Mouse (Mus musculus) gastrocnemius, adult 18-20 months (tissue): ENCODE measurements around the gene Tex19.1. TPM values are rescaled to one million over a fixed set of nuclear protein-coding genes. Genes with fewer than 3 reads are reported as not detected.
"Not testable (repeated sequence)": the region's sequence is repeated elsewhere in the genome, so short reads cannot be mapped to it uniquely, and the experiment has no call there.

Experiments
- DNase-seq: peaks from one replicate; pipeline ENCODE4 v3.0.0; 2021; ENCODE audit warnings: low spot score
- long read RNA-seq, 2 experiments: library from polyadenylated mRNA; stranded (forward); transcript quantifications; one replicate each; pipeline ENCODE4 v2.0.0; 2021
- total RNA-seq, 2 experiments: library from RNA; stranded (reverse); gene quantifications; 2 replicates each; pipeline ENCODE4 v1.2.3; 2021

Gene Tex19.1
- not detected for total RNA-seq
- long read RNA-seq, experiment 1 = 0 reads
- long read RNA-seq, experiment 2, partial matches to known transcripts = 0 of 1 reads
- long read RNA-seq, experiment 2, other reads (novel, unspliced or antisense) = 0 of 1 reads

GRCm38 (mm10) chr11:121145865-121146264 lies at the start of gene Tex19.1:
Gene Tex19.1 (plus strand): TSS chr11:121146143.
- DNase-seq = no peak

DNA sequence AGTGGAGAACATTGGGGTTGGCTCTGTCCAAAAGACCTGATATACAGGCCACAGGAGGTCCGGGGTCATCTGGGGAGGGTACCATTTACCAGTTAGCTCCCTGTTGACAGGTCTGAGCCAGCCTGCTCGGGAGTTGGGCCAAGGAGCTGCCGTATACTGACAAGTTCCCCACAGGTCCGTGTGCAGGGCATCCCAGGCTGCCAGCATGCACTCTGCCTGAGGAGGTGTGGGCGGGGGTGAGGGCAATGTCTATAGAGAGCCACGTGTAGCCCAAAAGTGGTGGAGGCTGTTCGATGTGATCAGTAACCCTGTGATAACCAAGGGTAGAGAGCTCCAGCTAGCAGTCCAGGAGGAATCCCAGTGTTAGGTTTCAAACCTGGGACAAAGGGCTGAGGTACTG lies 46.2 kb upstream of the Tex19.1 start:
- no peak for DNase-seq

- no peak for DNase-seq
Measured at GRCm38 (mm10) chr11:121100692-121101091, 45.3 kb upstream of the Tex19.1 start.

DNA sequence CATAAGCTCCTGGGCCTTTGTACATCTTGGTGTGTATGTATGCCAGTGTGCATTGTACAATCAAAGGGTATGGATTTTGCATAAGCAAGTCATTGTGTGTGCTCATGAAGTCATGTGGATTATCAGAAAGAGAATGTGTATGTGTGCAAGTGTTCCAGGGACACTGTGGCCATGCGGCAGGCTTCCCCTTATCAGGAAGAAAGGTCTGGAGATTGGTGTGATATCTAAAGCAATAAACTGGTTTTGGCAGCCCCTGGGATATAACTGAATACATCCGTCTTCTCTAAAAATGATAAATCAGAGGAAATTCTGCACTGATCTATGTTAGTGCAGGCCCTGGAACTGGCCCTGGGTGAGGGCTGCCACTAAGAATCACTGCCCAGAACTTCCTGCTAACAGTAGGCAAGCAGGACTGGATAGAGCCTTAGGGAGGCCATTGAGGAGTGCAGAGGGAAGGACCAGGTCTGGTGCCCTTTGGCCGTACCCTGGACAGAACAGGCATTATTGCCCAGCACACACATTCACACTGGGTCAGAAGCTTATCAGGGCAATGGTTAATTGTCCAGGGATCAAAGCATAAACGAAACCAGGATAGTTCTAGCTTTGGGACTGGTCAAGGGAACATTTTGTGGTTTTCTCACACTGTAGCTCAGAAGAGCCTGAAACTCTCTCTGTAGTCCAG lies 44.7 kb upstream of the Tex19.1 start:
- no peak for DNase-seq

GRCm38 (mm10) chr11:121107242-121107641 lies 38.7 kb upstream of the Tex19.1 start:
- DNase-seq = not testable (repeated sequence)

DNA sequence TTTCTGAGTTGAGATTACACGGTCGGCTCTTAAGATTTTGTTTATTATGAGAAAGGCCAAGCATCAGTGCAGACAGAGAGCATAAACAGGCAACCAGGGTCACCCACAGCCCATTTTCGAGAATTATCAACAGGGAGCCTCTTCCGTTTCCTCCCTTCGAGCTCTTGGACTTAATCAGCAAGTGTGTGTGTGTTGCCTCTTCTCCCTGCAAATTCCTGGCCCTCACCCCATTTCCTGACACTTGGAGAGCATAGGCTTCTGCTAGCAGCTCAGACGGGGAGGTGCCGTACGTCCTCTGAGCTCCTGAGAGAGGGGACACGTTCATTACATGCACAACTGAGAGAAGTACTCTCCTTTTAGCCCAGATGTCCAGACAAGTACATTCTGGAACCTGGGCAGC lies 37.9 kb upstream of the Tex19.1 start:
- no peak for DNase-seq

DNA sequence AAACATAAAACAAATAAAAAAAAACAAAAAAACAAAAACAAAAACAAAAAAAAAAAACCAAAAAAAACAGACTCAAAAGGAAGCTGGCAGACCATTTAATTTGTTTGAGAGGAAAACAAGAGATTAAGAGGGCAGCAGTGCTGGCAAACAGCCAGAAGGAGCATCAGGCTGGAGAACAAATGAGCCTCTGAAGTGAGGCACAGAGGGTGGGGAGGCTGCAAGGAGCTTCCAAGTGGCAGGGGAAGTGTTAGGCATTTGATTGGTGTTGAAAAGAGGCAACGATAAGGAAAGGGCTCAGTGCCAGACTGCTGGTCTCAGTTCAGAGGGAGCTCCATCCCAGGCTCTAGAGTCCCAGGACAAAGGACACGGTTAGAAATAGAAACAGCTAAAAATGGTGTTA lies 36.0 kb upstream of the Tex19.1 start:
- DNase-seq = no peak

DNA sequence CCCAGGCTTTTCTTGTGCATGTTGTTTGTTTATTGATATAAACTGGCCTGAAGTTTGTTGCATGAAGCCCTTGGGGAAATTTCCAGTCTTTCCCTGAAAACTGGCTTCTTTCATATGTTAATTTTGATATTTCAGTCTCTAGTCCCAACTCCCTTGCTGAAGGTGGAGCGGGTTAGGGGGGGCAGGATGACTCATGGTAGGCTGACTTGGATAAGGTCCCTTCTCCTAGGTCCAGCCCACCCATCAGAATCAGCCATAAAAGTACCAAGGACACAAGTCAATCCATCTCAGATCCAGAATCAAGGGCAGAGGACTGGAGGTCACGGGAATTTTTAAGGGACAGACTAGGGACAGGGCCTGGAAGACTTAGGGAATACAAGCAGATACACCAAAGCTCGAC lies 34.9 kb upstream of the Tex19.1 start:
- DNase-seq = no peak

DNA sequence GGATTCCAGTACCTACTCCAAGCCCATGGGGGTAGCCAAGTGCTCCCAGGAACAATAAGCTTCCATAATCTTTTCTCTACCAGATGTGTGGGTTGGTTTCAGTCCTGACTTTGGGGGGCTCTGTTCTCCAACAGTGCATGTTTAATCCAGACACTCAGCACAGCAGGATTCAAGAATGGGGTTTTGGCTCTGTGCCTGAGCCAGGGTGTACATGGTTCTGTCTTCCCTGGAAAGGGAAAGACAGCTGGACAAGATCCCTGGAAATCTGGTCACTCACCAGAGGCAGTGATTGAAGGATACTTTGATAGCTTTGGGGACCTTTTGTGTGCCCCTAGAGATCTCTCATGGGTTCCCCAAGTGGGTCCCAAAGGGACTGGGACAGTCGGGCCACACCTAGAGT lies 34.3 kb upstream of the Tex19.1 start:
- no peak for DNase-seq

DNA sequence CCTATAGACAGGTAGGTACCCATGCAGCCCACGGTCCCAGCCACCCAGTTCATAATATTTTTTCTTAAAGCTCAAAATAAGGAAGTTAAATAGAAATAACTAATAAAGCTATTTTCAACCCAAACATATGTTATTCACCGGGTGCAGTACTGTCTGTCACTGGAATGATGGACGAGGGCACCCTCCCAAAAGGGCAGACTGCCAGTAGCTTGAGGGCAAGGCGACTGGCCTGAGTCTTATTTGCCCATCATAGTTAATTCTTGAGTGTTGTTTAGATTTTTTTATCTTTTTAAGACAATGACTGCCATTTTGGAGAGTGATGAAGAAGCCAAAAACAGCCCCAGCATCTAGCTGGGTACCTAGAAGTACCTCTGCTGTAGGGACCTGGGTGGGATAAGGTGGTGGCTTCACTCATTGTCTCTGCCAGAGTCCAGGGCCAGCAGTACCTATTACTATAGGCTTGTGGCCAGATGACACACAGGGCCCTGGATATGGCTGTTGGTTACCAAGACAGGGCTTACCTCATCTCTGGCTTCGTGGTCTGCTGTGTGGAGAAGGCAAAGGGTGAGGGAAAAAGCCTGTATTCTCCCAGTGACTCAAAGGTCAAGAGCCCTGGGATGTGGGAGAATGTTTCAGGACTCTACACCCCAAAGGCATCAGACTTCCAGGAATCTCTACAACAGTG lies 33.7 kb upstream of the Tex19.1 start:
- DNase-seq = no peak

DNA sequence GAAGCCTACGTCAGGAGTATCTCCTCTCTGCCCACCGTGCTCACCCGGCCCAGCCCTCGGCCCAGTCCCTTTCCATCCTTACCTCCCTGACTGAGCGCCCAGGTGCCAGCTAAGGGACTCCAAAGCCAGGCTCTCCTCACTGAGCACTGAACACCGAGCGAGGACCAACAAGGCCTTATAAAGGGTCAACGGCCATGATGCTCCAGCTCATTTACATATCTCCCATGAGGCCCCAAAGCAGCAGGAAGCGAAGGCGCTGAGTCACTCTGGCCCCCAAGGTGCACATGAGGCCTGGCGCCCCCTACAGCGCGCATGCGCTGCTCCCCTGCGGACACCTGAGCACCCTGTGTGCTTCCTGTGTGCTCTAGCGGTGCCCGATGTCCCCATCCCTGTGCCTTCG lies 27.8 kb upstream of the Tex19.1 start:
- no peak for DNase-seq

DNA sequence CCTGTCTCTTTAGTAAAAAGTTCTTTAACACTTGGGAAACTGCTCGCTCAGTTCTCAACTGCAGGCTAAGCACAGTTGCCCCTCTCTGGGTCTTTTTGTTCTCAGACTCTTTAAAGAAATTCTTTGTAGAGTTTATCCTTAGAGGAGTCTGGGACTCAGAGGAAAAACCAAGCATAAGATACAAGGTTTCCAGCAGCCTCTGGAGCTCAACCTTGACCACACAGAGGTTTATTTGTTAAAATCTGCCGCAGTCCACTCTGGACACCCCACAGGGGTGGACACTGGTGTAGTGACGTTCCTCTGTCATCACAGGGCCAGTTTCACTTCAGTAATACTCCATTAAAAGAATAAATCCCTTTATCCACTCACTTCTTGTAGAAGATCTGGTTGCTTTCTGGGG lies 27.4 kb upstream of the Tex19.1 start, which contains the start of gene Tex19.2:
Gene Tex19.2 (minus strand): TSS at position 101 of the 400 bp plus-strand sequence.
- DNase-seq = no peak

DNA sequence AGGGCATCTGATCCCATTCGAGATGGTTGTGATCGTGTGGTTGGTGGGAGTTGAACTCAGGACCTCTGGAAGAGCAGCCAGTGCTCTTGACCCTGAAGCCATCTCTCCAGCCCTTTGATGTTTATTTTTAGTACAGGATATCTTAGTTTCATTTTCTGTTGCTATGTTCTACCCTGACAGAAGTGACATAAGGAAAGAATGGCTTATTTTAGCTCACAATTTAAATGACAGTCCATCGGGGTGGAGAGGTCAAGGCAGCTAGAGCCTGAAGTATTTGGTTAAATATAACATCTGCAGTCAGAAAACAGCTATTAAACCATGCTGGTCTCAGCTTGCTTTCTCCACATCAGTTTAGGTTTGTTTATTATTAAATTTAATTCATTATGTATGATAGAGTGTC lies 24.8 kb upstream of the Tex19.1 start:
- no peak for DNase-seq

GRCm38 (mm10) chr11:121122024-121122670 lies 23.8 kb upstream of the Tex19.1 start:
- no peak for DNase-seq

DNA sequence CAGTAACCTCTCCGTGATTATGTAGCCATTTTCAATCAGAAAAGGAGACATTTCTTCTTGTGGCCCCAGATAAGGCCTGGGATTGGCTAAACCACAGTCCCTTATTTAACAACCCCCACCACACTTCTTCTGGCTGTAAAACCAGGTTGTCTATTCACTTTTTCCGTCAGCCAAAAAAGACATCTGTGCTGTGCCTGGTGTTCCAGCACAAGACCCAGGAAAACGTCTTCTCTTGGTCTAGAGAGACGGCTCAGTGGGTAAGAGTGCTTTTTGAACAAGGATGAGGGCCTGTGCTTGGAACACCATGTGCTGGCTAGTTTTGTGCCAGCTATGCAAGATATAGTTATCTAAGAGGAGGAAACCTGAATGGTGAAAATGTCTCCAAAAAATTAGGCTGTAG lies 22.5 kb upstream of the Tex19.1 start:
- no peak for DNase-seq

DNA sequence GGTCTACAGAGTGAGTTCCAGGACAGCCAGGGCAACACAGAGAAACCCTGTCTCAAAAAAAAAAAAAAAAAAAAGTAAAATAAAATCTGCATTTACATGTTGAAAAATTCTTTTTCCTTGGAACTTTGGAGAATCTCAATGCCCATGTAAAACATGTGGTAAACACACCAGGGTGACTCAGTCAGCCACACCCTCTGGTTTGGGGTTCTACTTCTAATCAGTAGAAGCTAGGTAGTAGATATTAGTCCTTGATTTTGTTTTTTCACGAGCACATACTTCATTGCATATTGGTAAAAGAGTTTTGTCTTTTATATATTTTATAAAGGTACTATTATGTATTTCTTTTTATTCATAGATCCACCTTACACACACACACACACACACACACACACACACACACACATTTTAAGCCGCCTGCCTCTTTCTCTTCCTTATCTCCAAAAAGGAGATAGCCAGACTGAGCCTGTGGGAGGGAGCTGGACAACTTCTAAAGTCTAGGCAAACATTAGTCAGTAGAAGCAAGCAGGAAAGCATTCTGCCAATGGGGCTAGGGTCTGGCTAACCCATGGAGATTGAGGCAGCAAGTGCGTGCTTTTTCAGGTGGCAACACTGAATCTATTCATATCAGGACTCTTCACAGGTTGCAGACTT lies 20.3 kb upstream of the Tex19.1 start:
- DNase-seq = no peak

GRCm38 (mm10) chr11:121126395-121126794 lies 19.5 kb upstream of the Tex19.1 start:
- no peak for DNase-seq

- no peak for DNase-seq
Measured at GRCm38 (mm10) chr11:121127441-121127840, 18.5 kb upstream of the Tex19.1 start.

- no peak for DNase-seq
Measured at GRCm38 (mm10) chr11:121129616-121130015, 16.3 kb upstream of the Tex19.1 start.

- DNase-seq = no peak
Measured at GRCm38 (mm10) chr11:121134600-121134999, 11.3 kb upstream of the Tex19.1 start.

DNA sequence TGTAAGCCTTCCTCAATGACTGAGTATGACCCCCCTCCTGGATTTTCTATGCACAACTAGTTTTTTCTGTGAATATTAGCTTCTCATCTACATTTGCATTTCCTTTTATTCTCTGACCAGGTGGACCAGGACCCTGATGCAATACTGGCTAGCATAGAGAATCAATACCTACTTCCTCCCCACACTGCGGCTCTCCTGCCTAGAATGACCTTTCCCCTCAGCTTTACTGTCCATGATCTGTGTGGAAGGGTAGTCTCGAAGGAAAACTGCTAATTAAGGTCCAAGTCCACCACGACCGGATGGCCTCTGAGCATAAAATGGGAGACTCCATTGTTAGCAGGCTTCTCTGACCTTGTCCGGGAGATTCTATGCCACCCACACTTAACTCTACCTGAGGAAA lies 8.3 kb upstream of the Tex19.1 start:
- DNase-seq = no peak

- DNase-seq = peak; percentile 17
Measured at GRCm38 (mm10) chr11:121138732-121139131, 7.2 kb upstream of the Tex19.1 start.
